Mouse (Mus musculus) liver, postnatal 0 days (tissue): ENCODE results near the gene Brpf1.

Experiments used
- CTCF ChIP-seq: sonication (generic); IDR thresholded peaks from 2 replicates; pipeline ENCODE4 v1.5.1; 2016; ENCODE audit warnings: antibody characterized with exemption, low read depth
- EP300 ChIP-seq: IDR thresholded peaks from 2 replicates; pipeline ENCODE4 v1.6.1; 2016; ENCODE audit warnings: antibody characterized with exemption, low read depth, mild to moderate bottlenecking

- TF ChIP-seq CTCF, result no peak
- no peak for TF ChIP-seq EP300
Measured at GRCm38 (mm10) chr6:113364518-113365135, 57.7 kb downstream of the Brpf1 start.
